Mouse (Mus musculus) heart, postnatal 10 days (tissue): Measurements from ENCODE around the gene Slc16a10. TPM values are rescaled to one million over a fixed set of nuclear protein-coding genes. Genes with fewer than 3 reads are reported as not detected.

Experiments used
- DNase-seq, 2 experiments: peaks; one replicate each; pipeline ENCODE4 v3.0.0; 2021
- intact Hi-C: fragments of 180-260 bp; cut with DNase I; formaldehyde crosslinking; loops from one replicate; pipeline ENCODE4 v1.15.1; 2025
- total RNA-seq, 2 experiments: library from RNA; stranded (reverse); gene quantifications; 2 replicates each; pipeline ENCODE4 v1.2.3; 2021

Slc16a10 gene
- total RNA-seq, 2 experiments from 2014 or later: 13.4 to 16.2 TPM

DNA sequence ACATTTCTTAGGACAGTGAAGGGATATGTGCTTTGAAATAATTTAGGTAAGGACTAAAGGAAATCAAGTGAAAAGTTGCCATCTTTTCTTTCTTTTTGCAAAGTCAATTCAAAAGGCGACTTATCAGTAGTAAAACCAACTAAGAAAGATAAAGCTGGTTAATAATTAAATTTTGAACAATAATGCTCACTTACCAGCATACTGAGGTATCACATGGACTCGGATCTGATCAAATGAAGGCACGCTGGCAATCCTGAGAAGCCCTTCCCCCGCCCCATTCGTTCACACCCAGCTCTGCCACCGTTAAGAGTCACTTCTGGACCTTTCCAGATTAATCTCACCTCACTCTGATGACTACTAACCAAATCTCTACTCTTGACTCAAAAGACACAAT lies 64.1 kb downstream of the Slc16a10 start:
- DNase-seq: no peak

GRCm38 (mm10) chr10:40077346-40077959 lies 64.6 kb downstream of the Slc16a10 start:
- intact Hi-C loops: no loop called here
- DNase-seq: no peak

More for the DNA sequence above, 64.1 kb downstream of the Slc16a10 start:
- intact Hi-C loops: no loop called here

DNA sequence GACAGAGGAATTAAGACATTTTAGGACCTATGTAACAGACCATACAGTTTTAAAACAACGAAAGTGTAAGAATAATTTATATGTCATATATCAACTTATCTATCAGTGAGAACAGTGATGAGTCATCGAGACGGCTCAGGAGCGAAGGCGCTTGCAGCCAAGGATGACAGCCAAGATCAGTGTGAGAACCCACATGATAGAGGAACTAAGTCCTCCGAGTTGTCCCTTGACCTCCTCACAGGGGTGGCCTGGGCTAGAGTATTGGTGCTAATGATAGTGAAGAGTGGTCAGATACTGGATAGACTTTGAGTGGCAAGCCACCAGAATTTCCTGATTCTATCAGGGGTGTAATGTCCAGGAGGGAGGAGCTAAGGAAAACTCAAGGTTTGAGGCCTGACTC lies 68.5 kb downstream of the Slc16a10 start:
- intact Hi-C loops: no loop called here
- no peak for DNase-seq

DNA sequence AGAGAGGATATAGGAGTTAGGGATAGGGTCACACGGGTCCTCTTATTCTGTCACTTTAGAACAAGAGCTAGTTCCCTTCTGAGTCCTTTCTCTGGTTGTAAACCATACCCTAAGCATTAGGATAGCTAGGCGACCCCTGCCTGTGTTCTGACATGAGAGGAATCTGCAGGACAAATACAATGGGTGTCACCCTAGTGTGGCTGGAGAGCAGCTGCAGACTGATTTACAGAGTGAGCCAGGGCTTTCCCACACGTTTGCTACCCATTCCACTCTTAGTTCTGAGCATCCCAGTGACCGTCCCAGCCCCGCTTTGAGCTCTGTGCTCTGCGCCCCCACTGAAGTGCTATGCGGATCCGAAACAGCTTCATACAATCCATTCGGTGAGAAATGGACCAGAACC lies 71.4 kb downstream of the Slc16a10 start:
- no peak for DNase-seq
- intact Hi-C loops: no loop called here

- peak; percentile 65 to 73 for DNase-seq
- intact Hi-C loops: loop anchor here (5.0 kb wide), 1 partner anchor 68 kb away; no protein-coding TSS in a partner anchor
These were observed 72.8 kb downstream of the Slc16a10 start for GRCm38 (mm10) chr10:40069270-40069669.

- intact Hi-C loops: loop anchor here (5.0 kb wide), 1 partner anchor 69 kb away; no protein-coding TSS in a partner anchor
These were observed 73.5 kb downstream of the Slc16a10 start for GRCm38 (mm10) chr10:40068595-40068994.

DNA sequence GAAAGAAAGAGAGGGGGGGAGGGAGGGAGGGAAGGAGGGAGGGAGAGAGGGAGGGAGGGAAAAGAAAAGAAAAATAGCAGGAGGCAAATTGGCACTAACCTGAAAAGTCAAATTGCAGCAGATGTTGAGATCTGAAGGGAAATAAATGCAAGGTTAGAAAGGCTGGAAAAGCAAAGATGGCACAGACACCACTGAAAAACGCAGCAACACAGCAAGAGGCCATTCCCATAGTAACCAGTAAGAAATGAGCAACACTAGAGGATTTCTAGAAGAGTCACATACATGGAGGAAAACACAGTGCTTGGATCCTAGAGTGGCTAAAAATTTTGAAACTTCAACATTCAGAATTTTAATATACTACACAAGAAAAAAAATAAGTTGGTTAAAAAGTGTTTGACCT lies 74.5 kb downstream of the Slc16a10 start:
- no peak for DNase-seq
- intact Hi-C loops: loop anchor here (5.0 kb wide), 1 partner anchor 70 kb away; no protein-coding TSS in a partner anchor

More at GRCm38 (mm10) chr10:40068595-40068994, 73.5 kb downstream of the Slc16a10 start:
- DNase-seq: peak in 1 of 2 experiments; percentile 43

DNA sequence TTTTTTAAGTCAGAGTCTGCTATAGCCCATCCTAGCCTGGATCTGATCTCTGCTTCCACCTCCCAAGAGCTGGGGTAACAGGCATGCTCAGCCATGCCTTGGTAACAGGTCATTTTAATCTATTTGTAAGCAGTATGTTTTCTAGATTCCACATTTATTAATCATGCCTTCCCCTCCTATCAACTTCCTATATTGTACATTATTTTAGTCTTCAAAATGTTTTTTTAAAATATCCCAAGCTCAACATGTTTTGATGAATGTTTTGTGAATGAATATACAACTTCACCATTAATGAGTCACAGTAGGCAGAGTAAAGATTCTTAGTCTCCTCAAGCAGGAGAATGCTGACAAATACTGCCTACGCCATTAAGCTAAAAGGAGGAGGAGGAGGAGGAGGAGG lies 75.0 kb downstream of the Slc16a10 start:
- intact Hi-C loops: loop anchor here (5.0 kb wide), 1 partner anchor 70 kb away; no protein-coding TSS in a partner anchor
- DNase-seq: no peak

- intact Hi-C loops: loop anchor here (5.0 kb wide), 1 partner anchor 72 kb away; no protein-coding TSS in a partner anchor
- DNase-seq: no peak
These were observed 76.7 kb downstream of the Slc16a10 start for GRCm38 (mm10) chr10:40065357-40065756.

- no peak for DNase-seq
- intact Hi-C loops: no loop called here
These were observed 78.7 kb downstream of the Slc16a10 start for GRCm38 (mm10) chr10:40063291-40063890.

- DNase-seq: no peak
- intact Hi-C loops: no loop called here
These were observed 79.2 kb downstream of the Slc16a10 start for GRCm38 (mm10) chr10:40062812-40063211.

DNA sequence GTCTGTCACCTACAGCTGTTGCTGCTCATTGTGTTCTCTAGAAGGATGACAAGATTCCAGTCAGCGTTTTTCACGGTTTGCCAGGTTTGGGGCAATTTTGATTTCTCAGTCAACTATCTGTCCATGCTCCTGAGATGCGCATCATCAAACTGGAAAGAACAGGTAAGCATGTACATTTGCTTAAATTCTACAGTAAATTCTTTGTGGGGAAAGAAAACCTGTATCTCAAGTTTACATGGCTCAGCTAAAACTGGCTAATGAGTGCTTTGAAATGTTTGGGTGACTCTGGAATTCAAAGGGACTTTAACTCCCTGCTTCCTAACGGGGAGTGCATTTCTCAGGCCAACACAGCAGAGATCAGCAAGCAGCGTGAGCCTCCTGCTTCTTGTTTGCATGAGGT lies 80.1 kb downstream of the Slc16a10 start:
- intact Hi-C loops: no loop called here
- DNase-seq: no peak

- intact Hi-C loops: loop anchor here (5.0 kb wide), 1 partner anchor 469 kb away; no protein-coding TSS in a partner anchor
- DNase-seq: no peak
These were observed 83.3 kb downstream of the Slc16a10 start for GRCm38 (mm10) chr10:40058786-40059120.

- intact Hi-C loops: loop anchor here (5.0 kb wide), 1 partner anchor 469 kb away; no protein-coding TSS in a partner anchor
- no peak for DNase-seq
These were observed 83.8 kb downstream of the Slc16a10 start for GRCm38 (mm10) chr10:40058062-40058785.

GRCm38 (mm10) chr10:40057615-40058014 lies 84.4 kb downstream of the Slc16a10 start:
- no peak for DNase-seq
- intact Hi-C loops: loop anchor here (5.0 kb wide), 1 partner anchor 470 kb away; no protein-coding TSS in a partner anchor

- intact Hi-C loops: no loop called here
- DNase-seq: no peak
These were observed 87.6 kb downstream of the Slc16a10 start for GRCm38 (mm10) chr10:40054455-40054854.

- intact Hi-C loops: loop anchor here (1.0 kb wide), 1 partner anchor 158 kb away; no protein-coding TSS in a partner anchor
- DNase-seq: no peak
These were observed 88.2 kb downstream of the Slc16a10 start for GRCm38 (mm10) chr10:40053896-40054295.

DNA sequence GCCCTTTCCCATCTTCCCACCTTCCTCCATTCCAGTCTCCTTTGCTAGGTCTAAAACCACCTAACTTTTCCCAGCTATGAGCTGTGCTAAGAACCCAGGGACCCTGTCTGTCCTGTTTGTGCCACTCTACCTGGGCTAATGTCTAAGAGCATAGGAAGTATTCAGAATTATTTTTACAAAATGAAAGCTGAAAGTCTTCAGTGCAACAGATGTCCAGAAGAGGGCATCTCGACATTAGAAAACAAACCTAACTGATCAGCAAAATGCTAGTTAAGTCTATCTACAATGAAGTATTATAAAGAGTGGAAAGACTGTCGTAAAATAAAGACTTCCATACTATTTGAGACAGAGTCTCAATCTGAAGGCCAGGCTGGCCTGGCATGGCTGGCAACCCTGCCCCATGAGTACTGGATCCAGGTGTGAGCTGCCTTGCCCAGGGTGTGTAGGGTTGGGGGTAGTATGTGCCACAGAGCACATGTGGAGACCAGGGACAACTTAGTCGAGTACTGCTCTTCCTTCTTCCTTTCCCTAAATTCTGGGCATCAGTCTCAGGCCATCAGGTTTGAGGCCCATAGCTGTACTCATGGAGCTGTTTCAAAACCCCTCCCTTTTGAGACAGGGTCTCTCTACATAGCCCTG lies 88.7 kb downstream of the Slc16a10 start:
- peak; percentile 50 to 65 for DNase-seq
- intact Hi-C loops: loop anchor here (1.0 kb wide), 1 partner anchor 159 kb away; no protein-coding TSS in a partner anchor

DNA sequence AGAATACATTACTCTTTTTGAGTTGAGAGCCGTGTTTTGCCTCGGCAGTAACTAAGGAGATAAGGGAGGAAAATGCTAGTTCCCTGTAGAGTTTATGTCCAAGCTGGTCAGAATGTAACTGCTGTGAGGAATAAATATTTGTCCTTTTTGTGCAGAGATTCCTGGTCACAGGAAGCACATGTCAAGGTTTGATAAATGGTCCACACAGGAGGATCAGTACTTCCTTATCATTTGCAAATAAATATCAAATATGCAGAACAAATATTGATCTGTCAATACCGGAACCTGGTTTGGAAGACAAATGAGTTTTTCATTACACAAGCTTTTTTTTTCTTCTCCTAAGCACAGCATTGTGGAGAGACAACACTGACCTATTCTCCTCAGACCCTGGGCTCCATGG lies 90.1 kb downstream of the Slc16a10 start:
- DNase-seq: no peak
- intact Hi-C loops: no loop called here

- no peak for DNase-seq
These were observed 91.3 kb downstream of the Slc16a10 start for GRCm38 (mm10) chr10:40050763-40051162.

GRCm38 (mm10) chr10:40041339-40041738 lies 100.7 kb downstream of the Slc16a10 start:
- intact Hi-C loops: no loop called here
- DNase-seq: no peak

More at GRCm38 (mm10) chr10:40050763-40051162, 91.3 kb downstream of the Slc16a10 start:
- intact Hi-C loops: no loop called here
